Mouse (Mus musculus) frontal cortex, postnatal 36 days (tissue): Measurements from ENCODE around the gene Tnik.

Source experiments
- DNase-seq, 2 experiments: peaks; one replicate each; pipeline ENCODE4 v3.0.0; 2022; ENCODE audit warnings: low spot score in 2 of 2

Gene Tnik

GRCm38 (mm10) chr3:28346476-28346875 lies 83.5 kb downstream of the Tnik start:
- DNase-seq, result no peak

- DNase-seq, result no peak
Measured at GRCm38 (mm10) chr3:28348746-28349145, 85.7 kb downstream of the Tnik start.

DNA sequence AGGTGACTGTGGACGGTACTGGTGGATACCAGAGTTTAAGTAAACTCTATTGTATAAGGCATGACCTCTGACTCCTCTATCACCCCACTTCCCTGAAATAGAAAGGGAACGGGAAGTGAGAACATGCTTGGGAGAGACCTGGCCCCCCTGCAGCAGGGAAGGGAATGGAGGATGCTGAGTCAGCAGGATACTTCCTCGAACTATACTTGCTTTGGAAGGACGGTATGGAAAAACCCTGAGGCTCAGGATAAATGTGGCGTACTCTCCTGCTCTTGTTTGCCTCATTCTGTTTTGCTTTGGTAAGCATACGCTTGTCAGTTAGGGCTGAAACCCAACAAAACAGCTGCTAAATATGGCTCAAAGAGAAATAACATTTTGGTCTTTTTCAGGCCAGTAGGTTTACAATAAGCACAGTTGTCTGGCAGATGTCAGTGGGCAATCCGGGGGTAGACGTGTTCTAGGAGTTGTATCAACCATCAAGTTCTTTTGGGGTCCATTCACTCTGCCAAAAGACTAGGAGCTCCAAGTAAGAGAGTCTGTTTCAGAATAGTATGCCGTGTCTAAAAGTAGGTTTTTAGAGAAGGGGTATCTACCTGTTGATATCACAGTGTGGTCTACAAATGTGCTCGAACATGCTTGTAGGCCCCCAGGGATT lies 87.3 kb downstream of the Tnik start:
- DNase-seq, result no peak

- DNase-seq, result no peak
Measured at GRCm38 (mm10) chr3:28358391-28358790, 95.4 kb downstream of the Tnik start.

DNA sequence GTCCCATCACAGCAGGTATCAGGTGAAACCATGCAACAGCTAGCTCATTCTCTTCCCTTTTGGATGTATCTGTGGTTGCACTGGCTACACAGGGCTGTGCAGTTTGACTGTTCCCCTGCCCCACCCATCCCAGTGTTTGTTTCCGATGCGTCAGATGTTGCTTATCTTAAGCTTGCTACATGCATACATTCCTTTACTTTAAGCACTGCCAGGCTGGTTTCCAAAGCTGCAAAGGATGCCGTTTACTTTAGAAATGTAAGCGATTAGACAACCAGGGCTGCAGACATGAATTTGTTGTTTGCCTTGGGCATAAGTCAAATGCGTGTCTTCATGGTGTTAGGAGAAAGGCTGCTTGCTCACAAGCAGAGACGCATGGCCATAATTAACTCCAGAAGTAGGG lies 96.1 kb downstream of the Tnik start:
- no peak for DNase-seq

DNA sequence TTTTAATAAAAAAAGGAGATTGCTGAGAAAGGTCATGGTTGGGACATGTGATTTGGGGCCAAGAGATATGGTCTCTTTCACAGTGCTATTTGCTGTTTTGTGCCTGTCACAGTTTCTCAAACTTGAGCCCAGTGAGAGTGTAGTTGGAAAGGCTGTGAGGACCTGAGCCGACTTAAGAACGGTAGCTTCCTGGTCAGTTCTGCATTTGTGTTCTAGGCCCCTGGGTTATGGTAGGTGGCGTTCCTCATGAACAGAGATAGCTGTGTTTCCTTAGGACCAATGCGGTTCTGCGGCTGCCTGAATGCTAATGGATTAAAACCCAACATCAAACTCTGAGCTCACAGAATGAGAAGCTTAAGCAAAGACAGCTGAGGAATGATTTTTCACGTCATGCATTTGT lies 98.0 kb downstream of the Tnik start:
- DNase-seq, result no peak

DNA sequence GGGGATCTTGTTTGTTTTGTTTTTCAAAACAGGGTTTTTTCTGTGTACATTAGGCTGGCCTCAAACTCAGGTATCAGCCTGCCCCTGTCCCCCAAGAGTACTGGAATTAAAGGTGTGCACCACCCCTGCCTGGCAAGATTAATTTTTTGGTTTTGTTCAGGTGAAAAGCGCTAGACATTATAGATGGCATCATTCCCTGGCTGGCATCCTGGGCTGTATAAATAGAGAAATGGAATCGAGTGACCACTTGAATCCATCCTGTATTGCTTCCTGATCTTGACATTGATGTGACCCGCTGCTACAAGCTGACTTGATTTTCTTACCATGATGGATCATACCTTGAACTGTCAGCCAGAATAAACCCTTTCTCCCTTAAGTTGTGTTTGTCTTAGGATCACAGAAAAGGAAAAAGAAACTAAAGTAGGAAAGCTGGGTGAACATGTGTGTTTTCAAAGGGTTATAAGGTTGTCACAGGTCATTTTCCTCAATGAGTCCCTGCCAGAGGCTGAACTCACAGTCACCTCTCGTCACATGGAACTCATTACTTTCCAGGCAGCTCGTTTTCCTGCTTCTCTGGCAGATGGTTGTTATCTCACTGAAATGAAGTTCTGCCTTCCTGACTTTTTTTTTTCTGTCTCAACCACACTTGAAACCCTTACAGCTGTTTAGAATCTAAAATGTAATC lies 100.6 kb downstream of the Tnik start:
- no peak for DNase-seq

DNA sequence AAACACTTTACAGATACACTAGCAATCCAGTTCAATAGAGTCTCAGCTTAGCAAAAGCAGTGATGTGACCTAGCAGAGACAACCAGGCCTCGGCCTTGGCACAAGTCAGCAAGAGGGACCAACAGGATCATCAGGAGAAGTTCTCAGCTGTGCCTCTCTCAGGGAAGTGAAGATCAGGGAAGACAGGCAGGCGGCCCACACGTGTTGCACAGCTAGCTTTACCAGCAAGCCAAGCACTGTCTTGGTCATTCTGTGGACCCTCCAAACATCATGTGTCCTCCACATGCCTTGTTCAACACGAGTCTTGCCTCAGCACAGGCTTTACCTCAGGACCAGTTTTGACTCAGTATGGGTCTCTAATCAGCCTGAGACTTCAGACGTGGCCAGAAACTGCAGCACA lies 105.7 kb downstream of the Tnik start:
- no peak for DNase-seq

DNA sequence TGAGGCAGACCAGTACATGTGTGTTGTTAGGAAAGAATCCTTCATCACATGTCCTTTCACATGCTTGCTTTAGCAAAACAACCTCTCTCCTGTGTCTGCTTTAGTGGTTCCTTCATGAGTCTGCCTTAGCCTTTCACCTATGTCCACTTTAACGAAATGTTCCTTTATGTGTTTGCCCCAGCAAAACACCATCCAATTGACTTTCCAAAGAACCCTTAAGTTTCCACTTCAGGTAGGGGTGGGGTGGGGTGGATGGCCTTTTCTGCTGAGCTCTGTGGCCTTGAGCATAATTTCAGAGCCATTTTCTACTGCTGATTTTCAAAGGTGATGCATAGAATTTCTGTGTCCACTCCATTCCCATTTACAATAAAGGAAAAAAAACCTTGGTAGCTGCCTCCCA lies 106.3 kb downstream of the Tnik start:
- no peak for DNase-seq

DNA sequence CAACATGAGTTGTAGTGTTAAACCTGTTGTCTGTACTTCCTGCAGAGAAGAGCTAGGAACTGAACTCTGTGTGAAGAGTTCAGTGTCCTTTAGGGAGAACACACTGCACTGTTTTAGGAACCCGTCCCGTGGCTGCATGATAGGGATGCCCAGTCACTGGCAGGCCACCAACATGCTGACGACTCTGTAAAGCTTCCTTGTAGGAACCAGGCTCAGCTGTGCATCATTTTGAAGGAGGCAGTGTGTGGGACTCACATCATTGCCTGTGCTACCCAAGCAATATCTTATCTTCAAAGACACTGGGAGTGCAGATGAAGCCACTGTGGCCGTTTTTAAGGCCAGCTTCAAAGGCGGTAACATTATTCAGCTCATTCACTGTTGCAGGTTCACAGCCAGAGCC lies 106.7 kb downstream of the Tnik start:
- DNase-seq, result no peak

GRCm38 (mm10) chr3:28371583-28371982 lies 108.6 kb downstream of the Tnik start:
- DNase-seq, result no peak

- no peak for DNase-seq
Measured at GRCm38 (mm10) chr3:28372459-28372858, 109.4 kb downstream of the Tnik start.

DNA sequence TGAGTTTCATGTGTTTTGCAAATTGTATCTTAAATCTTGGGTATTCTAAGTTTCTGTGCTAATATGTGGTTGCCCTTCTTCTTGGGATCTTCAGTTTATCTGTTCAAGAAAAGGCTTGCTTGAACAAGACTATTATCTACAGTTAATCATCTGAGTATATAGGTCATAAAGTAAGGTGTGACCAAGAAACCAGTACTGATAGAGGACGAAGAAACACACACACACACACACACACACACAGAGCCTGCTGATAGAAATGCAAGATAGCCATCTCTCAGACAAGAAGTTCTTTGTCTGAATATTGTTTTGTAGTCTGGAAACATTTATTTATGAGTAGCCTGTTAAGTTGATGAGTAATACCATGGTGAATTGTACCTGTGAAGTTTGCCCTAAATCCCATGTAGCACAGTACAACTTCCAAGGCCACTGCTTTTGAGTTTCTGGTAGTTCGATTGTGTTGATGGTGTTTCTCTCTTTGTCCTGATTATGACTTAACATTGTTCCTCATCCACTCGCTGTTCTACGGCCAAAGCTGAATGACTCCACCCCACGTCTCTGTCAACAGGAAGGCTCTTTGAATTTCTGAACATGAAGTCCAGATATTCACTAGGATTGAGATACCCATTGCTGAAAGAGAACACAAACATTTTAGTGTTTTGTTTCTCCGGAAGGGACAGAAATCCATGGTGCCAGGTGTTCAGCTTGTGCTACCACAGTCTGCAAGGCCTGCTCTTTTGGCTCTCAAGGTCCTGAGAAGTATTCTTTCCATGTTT lies 111.9 kb downstream of the Tnik start:
- DNase-seq, result no peak

DNA sequence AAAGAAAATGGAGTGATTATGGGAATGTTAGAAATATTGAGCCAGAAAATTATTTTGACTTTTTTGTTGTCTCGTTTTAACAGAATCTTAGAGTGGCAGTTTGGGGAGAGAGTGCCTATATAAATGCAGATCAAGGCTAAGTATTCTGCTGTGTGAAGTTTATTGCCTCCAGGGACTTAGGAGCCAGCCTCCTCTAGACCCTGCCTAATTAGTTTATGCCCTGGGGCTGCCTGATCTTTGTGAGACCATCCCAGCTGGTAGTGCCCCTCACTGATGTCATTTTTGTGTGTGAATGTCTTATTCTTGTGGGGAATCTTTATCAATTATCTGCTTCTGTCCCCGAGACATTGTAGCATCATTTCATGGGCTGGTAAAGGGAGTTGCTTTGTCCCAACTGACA lies 117.2 kb downstream of the Tnik start:
- no peak for DNase-seq

DNA sequence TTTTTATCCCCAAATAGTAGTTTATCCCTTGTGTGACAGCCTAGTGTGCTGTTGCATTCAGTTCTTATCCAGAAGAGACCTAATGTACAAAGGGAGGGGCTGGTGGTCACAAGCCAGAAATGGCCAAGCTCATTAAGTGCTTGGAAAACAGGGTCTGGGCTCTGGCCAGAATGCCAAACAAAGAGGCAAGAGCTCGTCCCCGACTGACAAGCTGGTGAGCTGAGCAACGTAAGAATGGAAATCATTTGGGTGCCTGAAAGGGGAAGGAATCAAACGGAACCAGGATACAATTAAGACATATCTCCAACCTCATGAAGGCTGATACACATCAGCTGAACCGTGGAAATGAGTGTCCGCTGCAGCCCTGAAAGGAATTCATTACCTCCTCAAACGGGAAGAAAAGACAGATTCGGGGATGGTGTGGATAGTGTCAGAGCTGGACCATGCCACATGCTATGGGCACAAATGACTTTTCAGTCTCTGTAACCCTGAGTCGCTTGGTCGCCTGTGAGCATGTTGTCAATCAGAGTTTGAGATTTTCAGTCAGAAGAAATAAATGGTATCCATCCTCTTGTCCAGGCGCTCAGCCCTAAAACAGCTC lies 120.6 kb downstream of the Tnik start:
- no peak for DNase-seq

GRCm38 (mm10) chr3:28385199-28385975 lies 122.4 kb downstream of the Tnik start:
- DNase-seq, result no peak

- DNase-seq, result no peak
Measured at GRCm38 (mm10) chr3:28388540-28388939, 125.5 kb downstream of the Tnik start.

DNA sequence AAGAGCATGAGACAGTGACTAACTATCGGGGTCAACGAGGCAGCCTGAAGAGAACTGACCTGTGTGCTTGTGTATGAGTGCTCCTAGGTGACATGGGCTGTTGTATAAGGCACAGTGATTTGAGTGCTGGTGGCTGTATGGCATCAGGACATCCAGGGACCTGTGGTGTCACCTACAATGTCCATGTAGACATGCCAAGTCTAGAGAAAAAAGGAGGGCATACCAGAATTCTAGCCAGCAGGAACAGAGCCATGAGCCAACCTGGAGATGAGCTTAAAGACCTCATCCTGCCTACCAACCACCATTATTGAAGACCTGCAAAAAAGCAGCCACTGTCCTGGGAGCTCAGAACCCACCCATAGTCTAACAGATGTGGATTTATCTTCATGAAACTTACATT lies 127.2 kb downstream of the Tnik start:
- no peak for DNase-seq

- DNase-seq, result no peak
Measured at GRCm38 (mm10) chr3:28392542-28392941, 129.5 kb downstream of the Tnik start.

- no peak for DNase-seq
Measured at GRCm38 (mm10) chr3:28398781-28399180, 135.8 kb downstream of the Tnik start.

GRCm38 (mm10) chr3:28399593-28400216 lies 136.7 kb downstream of the Tnik start:
- DNase-seq, result no peak
